Mouse (Mus musculus) neutrophil, adult 5-6 weeks (primary cell): ENCODE results near the gene Zdhhc8. TPM values are rescaled to one million over a fixed set of nuclear protein-coding genes. Genes with fewer than 3 reads are reported as not detected.
"Not testable (repeated sequence)": the region's sequence is repeated elsewhere in the genome, so short reads cannot be mapped to it uniquely, and the experiment has no call there.

Source experiments
- ATAC-seq: fragments of 151-379, 151-347 bp; 2 replicates; pipeline ENCODE4 v1.8.0; 2017; ENCODE audit warnings: mild to moderate bottlenecking, moderate TSS enrichment; ENCODE audit not compliant: insufficient number of reproducible peaks, poor library complexity, low FRiP score, severe bottlenecking; ENCODE audit errors: extremely low read depth
- total RNA-seq: library from RNA; stranded (forward); fragments of 200-1000 nt; gene quantifications from 2 replicates; pipeline ENCODE4 v1.2.3, GENCODE M21; 2017

Zdhhc8 gene
- total RNA-seq, 1 experiment from 2014 or later = 14.0 TPM

GRCm38 (mm10) chr16:18203430-18204091 is 31.4 kb downstream of the Zdhhc8 start:
- ATAC-seq = no peak

- ATAC-seq = no peak
Measured at GRCm38 (mm10) chr16:18202061-18202460, 32.9 kb downstream of the Zdhhc8 start.

- ATAC-seq = no peak
Measured at GRCm38 (mm10) chr16:18201620-18202019, 33.3 kb downstream of the Zdhhc8 start.

GRCm38 (mm10) chr16:18200062-18200461 is 34.9 kb downstream of the Zdhhc8 start:
- no peak for ATAC-seq

- no peak for ATAC-seq
Measured at GRCm38 (mm10) chr16:18198365-18199098, 36.4 kb downstream of the Zdhhc8 start.

GRCm38 (mm10) chr16:18197881-18198280 is 37.1 kb downstream of the Zdhhc8 start:
- ATAC-seq = no peak

GRCm38 (mm10) chr16:18195561-18195960 is 39.4 kb downstream of the Zdhhc8 start:
- not testable (repeated sequence) for ATAC-seq

- ATAC-seq = no peak
Measured at GRCm38 (mm10) chr16:18195068-18195467, 39.9 kb downstream of the Zdhhc8 start.

GRCm38 (mm10) chr16:18194208-18194985 is 40.5 kb downstream of the Zdhhc8 start:
- no peak for ATAC-seq

GRCm38 (mm10) chr16:18191006-18191405 is 43.9 kb downstream of the Zdhhc8 start:
- ATAC-seq = no peak

GRCm38 (mm10) chr16:18187221-18187620 is 47.7 kb downstream of the Zdhhc8 start:
- no peak for ATAC-seq

GRCm38 (mm10) chr16:18186798-18187197 is 48.1 kb downstream of the Zdhhc8 start:
- ATAC-seq = no peak

GRCm38 (mm10) chr16:18185715-18186449 is 49.1 kb downstream of the Zdhhc8 start:
- no peak for ATAC-seq

GRCm38 (mm10) chr16:18182766-18183165 is 52.2 kb downstream of the Zdhhc8 start:
- no peak for ATAC-seq

- ATAC-seq = no peak
Measured at GRCm38 (mm10) chr16:18181398-18181797, 53.5 kb downstream of the Zdhhc8 start.

- no peak for ATAC-seq
Measured at GRCm38 (mm10) chr16:18179591-18179990, 55.3 kb downstream of the Zdhhc8 start.

GRCm38 (mm10) chr16:18176758-18177157 is 58.2 kb downstream of the Zdhhc8 start:
- ATAC-seq = no peak

- no peak for ATAC-seq
Measured at GRCm38 (mm10) chr16:18175817-18176541, 59.0 kb downstream of the Zdhhc8 start.
